Mouse (Mus musculus): Measurements from ENCODE around the gene Etl4. TPM values are rescaled to one million over a fixed set of nuclear protein-coding genes. Genes with fewer than 3 reads are reported as not detected.
A peak's percentile ranks its signal among the peaks of the same experiment; 100 is the strongest.

Etl4 gene
- polyA plus RNA-seq, 1 experiment from 2014 or later = 5.9 TPM

- no peaks in the 10 kb centered on the region for H3K9me3 ChIP-seq (replicated peaks)
- H3K27me3 ChIP-seq (replicated peaks) = no peaks in the 10 kb centered on the region
- no peaks in the 10 kb centered on the region for H3K4me1 ChIP-seq
- no peaks in the 10 kb centered on the region for H3K36me3 ChIP-seq
- ATAC-seq = no peak
- no peak overlapping the region for H3K27ac ChIP-seq
- 72% methylated on average over 6 of the region's 6 CpGs for WGBS (ENCODE audit: insufficient replicate concordance)
- no peak overlapping the region for H3K9ac ChIP-seq
- no peak overlapping the region for H3K4me2 ChIP-seq
- no peak overlapping the region for H3K4me3 ChIP-seq
Observed at GRCm38 (mm10) chr2:20417998-20418397, 508.4 kb downstream of the Etl4 start.

DNA sequence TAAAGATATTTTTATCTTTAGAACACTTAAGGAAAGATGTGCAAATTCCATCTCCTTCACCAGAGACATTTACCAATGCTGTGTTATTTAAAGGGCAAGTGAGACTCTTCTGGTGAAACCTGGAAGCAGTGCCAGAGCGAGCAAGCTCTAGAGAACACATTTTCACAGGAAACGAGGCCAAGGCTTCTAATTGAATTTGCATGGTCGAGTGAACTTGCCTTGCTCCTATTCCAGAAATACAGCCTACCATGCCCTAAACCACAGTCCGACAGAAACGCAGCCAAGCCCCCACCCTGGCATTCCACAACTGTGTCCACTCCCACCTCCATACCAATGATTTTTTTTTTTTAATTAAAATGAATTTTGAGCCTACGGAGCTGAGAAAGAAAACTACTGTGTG lies 510.4 kb downstream of the Etl4 start:
- no peak for ATAC-seq
- Histone ChIP-seq H3K4me2 (no peak overlapping the region), H3K9ac (no peak overlapping the region), H3K9me3 (replicated peaks) (no peaks in the 10 kb centered on the region), H3K36me3 (no peaks in the 10 kb centered on the region), H3K4me3 (no peak overlapping the region), H3K4me1 (no peaks in the 10 kb centered on the region), H3K27me3 (replicated peaks) (no peaks in the 10 kb centered on the region), H3K27ac (no peak overlapping the region)
- WGBS (ENCODE audit: insufficient replicate concordance) = 56% methylated on average over 6 of the region's 6 CpGs

DNA sequence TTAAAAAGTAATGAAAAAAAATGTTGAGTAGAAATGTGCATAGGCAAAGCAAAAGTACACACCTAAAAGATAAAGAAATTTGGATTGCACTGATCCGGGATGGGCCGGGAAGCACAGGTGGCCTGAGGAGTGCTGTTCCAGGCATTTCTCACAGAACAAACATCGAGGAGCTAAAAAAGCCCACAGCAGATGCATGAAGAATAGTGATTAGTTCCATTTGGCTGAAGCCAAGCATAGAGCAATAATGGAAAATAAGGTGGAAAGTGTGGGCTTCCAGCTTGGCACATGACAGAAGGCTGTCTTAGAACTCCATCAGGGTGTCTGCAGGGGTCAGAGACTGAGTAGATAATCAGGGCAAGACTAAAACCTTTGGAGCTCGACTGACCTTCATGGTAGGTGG lies 512.7 kb downstream of the Etl4 start:
- H3K9me3 ChIP-seq (replicated peaks) = no peaks in the 10 kb centered on the region
- H3K4me1 ChIP-seq = no peaks in the 10 kb centered on the region
- 63% methylated on average over 4 of the region's 4 CpGs for WGBS (ENCODE audit: insufficient replicate concordance)
- no peak overlapping the region for H3K9ac ChIP-seq
- H3K36me3 ChIP-seq = no peaks in the 10 kb centered on the region
- no peak overlapping the region for H3K4me3 ChIP-seq
- H3K4me2 ChIP-seq = no peak overlapping the region
- no peaks in the 10 kb centered on the region for H3K27me3 ChIP-seq (replicated peaks)
- ATAC-seq = no peak
- no peak overlapping the region for H3K27ac ChIP-seq

DNA sequence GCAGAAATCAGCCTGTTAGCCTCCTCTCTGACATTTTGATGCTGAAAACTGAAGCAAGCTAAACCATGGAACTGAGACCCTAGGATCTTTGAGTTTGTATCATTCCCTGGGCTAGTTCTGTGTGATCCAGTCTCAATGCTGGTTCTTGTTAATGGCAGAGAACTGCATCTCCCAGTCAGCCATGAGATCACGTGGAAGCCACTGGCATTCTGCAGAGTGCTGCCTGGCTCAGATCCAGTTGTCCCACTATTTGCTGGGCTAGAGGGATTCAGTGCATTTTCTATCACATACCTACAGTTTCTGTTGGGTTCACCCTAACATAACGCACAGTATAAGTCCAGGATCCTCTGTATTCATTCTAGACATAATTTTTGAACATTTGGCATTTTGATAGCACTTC lies 524.1 kb downstream of the Etl4 start:
- Histone ChIP-seq H3K9ac (no peak overlapping the region), H3K4me1 (no peaks in the 10 kb centered on the region), H3K4me3 (no peak overlapping the region), H3K9me3 (replicated peaks) (no peaks in the 10 kb centered on the region), H3K27me3 (replicated peaks) (no peaks in the 10 kb centered on the region), H3K36me3 (no peaks in the 10 kb centered on the region), H3K4me2 (no peak overlapping the region), H3K27ac (no peak overlapping the region)
- 71% methylated on average over 2 of the region's 2 CpGs for WGBS (ENCODE audit: insufficient replicate concordance)
- ATAC-seq = no peak

DNA sequence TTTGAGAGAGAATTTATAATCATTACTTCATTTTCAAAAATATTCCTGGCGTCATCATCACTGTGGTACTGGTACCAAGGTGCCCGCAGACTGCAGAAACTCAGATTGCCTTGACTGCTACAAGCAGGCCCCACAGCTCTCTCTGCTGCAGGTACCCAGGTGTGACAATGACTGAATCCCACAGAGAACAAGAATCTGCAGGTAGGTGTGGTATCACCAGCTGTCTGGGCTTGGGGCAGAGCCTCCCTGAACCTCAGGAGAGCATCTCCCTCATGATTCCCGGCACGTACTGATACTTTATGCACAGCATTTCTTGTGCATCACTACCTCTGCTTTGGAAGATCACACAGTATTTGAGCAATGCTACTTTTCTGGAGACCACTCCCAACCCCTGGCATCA lies 526.0 kb downstream of the Etl4 start:
- 79% methylated on average over 4 of the region's 4 CpGs for WGBS (ENCODE audit: insufficient replicate concordance)
- Histone ChIP-seq H3K27ac (no peak overlapping the region), H3K9ac (no peak overlapping the region), H3K36me3 (no peaks in the 10 kb centered on the region), H3K4me2 (no peak overlapping the region), H3K27me3 (replicated peaks) (no peaks in the 10 kb centered on the region), H3K4me1 (no peaks in the 10 kb centered on the region), H3K9me3 (replicated peaks) (no peaks in the 10 kb centered on the region), H3K4me3 (no peak overlapping the region)
- ATAC-seq = no peak

DNA sequence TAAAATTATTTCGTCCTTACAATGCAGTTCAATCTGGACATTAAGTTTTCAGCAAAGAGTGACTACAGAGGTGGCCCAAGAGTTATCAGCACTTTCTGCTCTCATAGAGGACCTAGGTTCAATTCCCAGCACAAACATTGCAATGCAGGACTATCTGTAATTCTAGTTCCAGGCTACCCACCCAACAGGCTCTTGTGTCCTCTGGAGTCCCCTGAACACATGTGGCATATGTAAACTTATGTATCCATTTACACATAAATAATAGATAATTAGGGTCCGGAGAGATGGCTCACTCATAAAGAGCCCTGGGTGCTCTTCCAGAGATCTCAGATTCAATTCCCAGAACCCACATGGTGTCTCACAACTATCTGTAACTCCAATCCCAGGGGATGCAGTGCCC lies 533.2 kb downstream of the Etl4 start:
- no peak overlapping the region for H3K4me2 ChIP-seq
- 63% methylated on average over 2 of the region's 2 CpGs for WGBS (ENCODE audit: insufficient replicate concordance)
- H3K36me3 ChIP-seq = no peaks in the 10 kb centered on the region
- H3K4me1 ChIP-seq = peaks cover 7% of the 10 kb centered on the region; the same call in 1 of the 2 replicates
- no peak overlapping the region for H3K27ac ChIP-seq
- H3K27me3 ChIP-seq (replicated peaks) = no peaks in the 10 kb centered on the region
- no peaks in the 10 kb centered on the region for H3K9me3 ChIP-seq (replicated peaks)
- H3K9ac ChIP-seq = no peak overlapping the region
- no peak for ATAC-seq
- H3K4me3 ChIP-seq = no peak overlapping the region

DNA sequence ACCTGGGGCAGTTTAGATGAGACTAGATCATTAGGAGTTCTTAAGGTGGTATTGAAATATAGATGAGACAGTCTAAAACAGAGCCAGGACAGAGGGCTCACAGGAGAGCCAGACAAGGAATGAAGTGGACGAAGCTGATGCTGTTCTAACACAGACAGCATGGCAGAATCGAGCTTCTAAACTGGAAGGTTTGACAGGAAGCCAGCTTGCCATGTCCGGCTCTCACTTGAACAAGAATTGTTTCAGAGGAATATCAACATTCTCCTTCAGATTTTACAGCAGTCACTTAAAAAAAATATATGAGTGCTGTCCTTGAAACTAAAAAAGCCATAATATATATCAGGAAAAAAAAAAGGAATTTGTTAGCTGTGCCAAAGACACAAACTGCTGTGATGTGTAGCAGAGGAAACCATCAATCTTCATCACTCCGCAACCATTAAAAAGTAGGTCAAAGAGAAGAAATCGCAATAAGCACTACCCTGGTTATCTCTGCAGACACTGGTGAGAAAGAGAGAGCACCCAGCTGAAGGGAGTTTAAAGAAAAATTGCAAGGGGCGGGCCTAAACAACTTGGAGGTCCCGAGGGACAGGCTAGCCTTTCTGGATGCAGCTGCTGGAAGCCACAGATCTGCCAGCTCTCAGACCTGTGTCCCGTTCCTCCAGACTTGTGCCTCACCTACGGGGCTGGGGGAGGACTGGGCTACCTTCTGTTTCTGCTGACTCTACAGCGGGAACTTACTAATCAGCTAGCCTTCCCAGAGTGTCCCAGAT lies 534.3 kb downstream of the Etl4 start:
- Histone ChIP-seq H3K4me3 (no peak overlapping the region), H3K27me3 (replicated peaks) (no peaks in the 10 kb centered on the region), H3K36me3 (no peaks in the 10 kb centered on the region), H3K9ac (no peak overlapping the region), H3K4me1 (peaks cover 7% of the 10 kb centered on the region; the same call in 1 of the 2 replicates), H3K4me2 (no peak overlapping the region), H3K9me3 (replicated peaks) (no peaks in the 10 kb centered on the region), H3K27ac (peak overlapping the region; percentile 56; the same call in 1 of the 2 replicates)
- 42% methylated on average over 10 of the region's 10 CpGs for WGBS (ENCODE audit: insufficient replicate concordance)
- ATAC-seq = no peak

DNA sequence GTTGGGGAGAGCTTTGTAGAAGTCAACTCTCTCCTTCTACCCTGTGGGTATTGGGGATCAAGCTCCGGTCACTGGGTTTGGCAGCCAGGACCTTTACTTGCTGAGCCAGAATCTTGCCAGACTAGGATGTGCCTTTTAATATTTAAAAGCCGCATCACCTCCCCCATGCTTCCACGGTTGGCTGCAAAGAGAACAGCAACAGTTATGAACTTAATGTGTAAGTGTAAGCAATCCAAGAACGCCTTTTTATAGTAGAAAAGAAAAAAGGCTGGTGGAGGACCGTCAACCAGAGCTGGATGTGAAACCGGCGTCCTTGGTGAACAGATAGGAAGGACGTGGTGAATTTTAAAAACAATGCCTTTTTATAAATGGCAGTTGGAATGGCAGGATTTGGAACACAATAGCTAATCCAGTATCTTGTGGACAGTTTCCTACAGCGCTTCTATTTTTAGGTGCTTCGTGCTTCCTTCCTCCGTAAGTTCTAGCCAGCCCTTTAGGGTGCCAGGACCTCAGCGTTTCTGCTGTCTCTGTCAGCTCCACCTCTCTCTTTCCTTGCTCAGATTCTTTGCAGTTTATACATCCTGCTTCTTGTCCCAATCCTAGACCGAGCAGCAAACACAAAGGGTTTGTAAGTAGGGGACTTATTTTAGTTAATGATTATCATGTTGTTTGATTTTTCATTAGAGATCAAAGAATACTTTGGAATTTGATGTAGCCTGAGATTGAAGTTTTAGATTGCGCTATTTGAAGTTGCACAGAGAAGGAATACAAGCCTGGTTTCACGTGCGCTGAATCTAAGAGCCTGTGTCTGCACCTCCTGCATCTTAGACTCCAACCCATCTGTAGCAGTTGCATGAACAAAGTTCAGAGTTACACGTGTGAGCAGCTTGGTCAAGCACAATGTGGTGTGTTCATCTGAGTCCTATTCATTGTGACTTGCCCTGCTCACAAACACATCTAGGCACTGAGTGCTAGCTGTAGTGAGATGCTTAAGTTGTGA lies 535.9 kb downstream of the Etl4 start:
- Histone ChIP-seq H3K27ac (peak overlapping the region; percentile 40; the same call in 1 of the 2 replicates), H3K27me3 (replicated peaks) (no peaks in the 10 kb centered on the region), H3K36me3 (no peaks in the 10 kb centered on the region), H3K4me3 (no peak overlapping the region), H3K4me1 (peaks cover 7% of the 10 kb centered on the region; the same call in 1 of the 2 replicates), H3K9me3 (replicated peaks) (no peaks in the 10 kb centered on the region), H3K4me2 (0 out of 2 replicates have a peak overlapping the region, but pooled peaks have one; percentile 10), H3K9ac (no peak overlapping the region)
- WGBS (ENCODE audit: insufficient replicate concordance) = 26% methylated on average over 17 of the region's 17 CpGs
- peak; percentile 30; the same call in 1 of the 2 replicates for ATAC-seq

GRCm38 (mm10) chr2:20446180-20446579 lies 536.6 kb downstream of the Etl4 start:
- no peak for ATAC-seq
- no peak overlapping the region for H3K9ac ChIP-seq
- 41% methylated on average over 4 of the region's 4 CpGs for whole genome bisulfite sequencing (ENCODE audit: insufficient replicate concordance)
- H3K4me2 ChIP-seq = no peak overlapping the region
- H3K9me3 ChIP-seq (replicated peaks) = no peaks in the 10 kb centered on the region
- H3K36me3 ChIP-seq = no peaks in the 10 kb centered on the region
- no peaks in the 10 kb centered on the region for H3K27me3 ChIP-seq (replicated peaks)
- H3K4me3 ChIP-seq = no peak overlapping the region
- H3K27ac ChIP-seq = no peak overlapping the region
- H3K4me1 ChIP-seq = peaks cover 7% of the 10 kb centered on the region; the same call in 1 of the 2 replicates

GRCm38 (mm10) chr2:20450945-20451344 lies 541.4 kb downstream of the Etl4 start:
- 43% methylated on average over 3 of the region's 3 CpGs for WGBS (ENCODE audit: insufficient replicate concordance)
- no peak overlapping the region for H3K27ac ChIP-seq
- H3K9me3 ChIP-seq (replicated peaks) = no peaks in the 10 kb centered on the region
- no peak overlapping the region for H3K4me3 ChIP-seq
- no peak for ATAC-seq
- H3K36me3 ChIP-seq = no peaks in the 10 kb centered on the region
- H3K27me3 ChIP-seq (replicated peaks) = no peaks in the 10 kb centered on the region
- H3K4me1 ChIP-seq = no peaks in the 10 kb centered on the region
- H3K4me2 ChIP-seq = no peak overlapping the region
- no peak overlapping the region for H3K9ac ChIP-seq

- Histone ChIP-seq H3K27me3 (replicated peaks) (no peaks in the 10 kb centered on the region), H3K9me3 (replicated peaks) (no peaks in the 10 kb centered on the region), H3K4me2 (no peak overlapping the region), H3K27ac (no peak overlapping the region), H3K4me1 (no peaks in the 10 kb centered on the region), H3K4me3 (no peak overlapping the region), H3K9ac (no peak overlapping the region), H3K36me3 (no peaks in the 10 kb centered on the region)
- no peak for ATAC-seq
- 35% methylated on average over 3 of the region's 3 CpGs for WGBS (ENCODE audit: insufficient replicate concordance)
Observed at GRCm38 (mm10) chr2:20453506-20454206, 544.1 kb downstream of the Etl4 start.
